Mouse (Mus musculus) heart, embryonic 15.5 days (tissue): ENCODE measurements at regions not wholly inside any gene's neighbourhood (a gene's known extent, or its start where the extent isn't known, plus 50 kb on each side); places are given as distances from the start of the nearest gene placed in this dataset.

Experiments used
- ATAC-seq: fragments of 200-750 bp; cut with Nextera tagmentation; replicated peaks from 2 replicates; pipeline ENCODE4 v1.8.0; 2017; ENCODE audit warnings: low read depth, moderate TSS enrichment; ENCODE audit not compliant: insufficient number of reproducible peaks, insufficient read depth, low FRiP score
- H3K27ac ChIP-seq: fragments of 300-500 bp; sonication (generic); 2 replicates; pipeline ENCODE4 v1.5.1; 2015; ENCODE audit warnings: mild to moderate bottlenecking, inconsistent platforms
- H3K27me3 ChIP-seq: fragments of 300-500 bp; sonication (generic); 2 replicates; pipeline ENCODE4 v1.6.1; 2015; ENCODE audit warnings: inconsistent platforms
- H3K36me3 ChIP-seq: fragments of 300-500 bp; sonication (generic); 2 replicates; pipeline ENCODE4 v1.6.1; 2015; ENCODE audit warnings: mild to moderate bottlenecking, inconsistent platforms
- H3K4me1 ChIP-seq: fragments of 300-500 bp; sonication (generic); replicated peaks from 2 replicates; pipeline ENCODE4 v1.6.1; 2015; ENCODE audit warnings: inconsistent platforms
- H3K4me2 ChIP-seq: fragments of 300-500 bp; sonication (generic); 2 replicates; pipeline ENCODE4 v1.6.1; 2015; ENCODE audit warnings: inconsistent platforms, mild to moderate bottlenecking, moderate library complexity
- H3K4me3 ChIP-seq: fragments of 300-500 bp; sonication (generic); 2 replicates; pipeline ENCODE4 v1.5.1; 2015; ENCODE audit warnings: mild to moderate bottlenecking, inconsistent platforms
- H3K9ac ChIP-seq: fragments of 300-500 bp; sonication (generic); 2 replicates; pipeline ENCODE4 v1.6.1; 2015; ENCODE audit warnings: mild to moderate bottlenecking, inconsistent platforms
- H3K9me3 ChIP-seq: fragments of 300-500 bp; sonication (generic); replicated peaks from 2 replicates; pipeline ENCODE4 v1.6.1; 2016; ENCODE audit warnings: inconsistent platforms
- WGBS: fragments of 180-500 bp; shearing (Covaris S2); methylation state at CpG from one replicate; pipeline ENCODE4 v1.1.7; 2015; ENCODE audit warnings: mixed read lengths; 5-methylcytosine and 5-hydroxymethylcytosine counted together

- H3K27me3 ChIP-seq: no peaks in the 10 kb centered on the region
- no peak for ATAC-seq
- peaks cover 5% of the 10 kb centered on the region; the same call in 1 of the 2 replicates for H3K4me1 ChIP-seq
- H3K9me3 ChIP-seq: no peaks in the 10 kb centered on the region
- H3K36me3 ChIP-seq: no peaks in the 10 kb centered on the region
- peak overlapping the region; percentile 34; the same call in 1 of the 2 replicates for H3K4me2 ChIP-seq
- H3K9ac ChIP-seq: no peak overlapping the region
- no peak overlapping the region for H3K27ac ChIP-seq
- 37% methylated on average over 12 of the region's 12 CpGs for WGBS
- no peak overlapping the region for H3K4me3 ChIP-seq
Observed at GRCm38 (mm10) chr2:72849441-72850192, 130.6 kb downstream of the Sp3 start.

GRCm38 (mm10) chr2:72852509-72852908, 127.7 kb downstream of the Sp3 start:
- Histone ChIP-seq H3K4me1 (peaks cover 16% of the 10 kb centered on the region), H3K4me3 (no peak overlapping the region), H3K27ac (no peak overlapping the region), H3K36me3 (no peaks in the 10 kb centered on the region), H3K9me3 (no peaks in the 10 kb centered on the region), H3K4me2 (no peak overlapping the region), H3K9ac (no peak overlapping the region), H3K27me3 (no peaks in the 10 kb centered on the region)
- 71% methylated on average over 4 of the region's 4 CpGs for WGBS
- no peak for ATAC-seq

- 57% methylated on average over 11 of the region's 11 CpGs for WGBS
- H3K27me3 ChIP-seq: no peaks in the 10 kb centered on the region
- no peaks in the 10 kb centered on the region for H3K36me3 ChIP-seq
- no peak overlapping the region for H3K9ac ChIP-seq
- no peak overlapping the region for H3K4me2 ChIP-seq
- no peaks in the 10 kb centered on the region for H3K9me3 ChIP-seq
- ATAC-seq: no peak
- H3K4me1 ChIP-seq: peaks cover 11% of the 10 kb centered on the region; the same call in 1 of the 2 replicates
- H3K27ac ChIP-seq: no peak overlapping the region
- H3K4me3 ChIP-seq: no peak overlapping the region
Observed at GRCm38 (mm10) chr2:72855276-72855970, 124.8 kb downstream of the Sp3 start.

- H3K9ac ChIP-seq: no peak overlapping the region
- H3K36me3 ChIP-seq: no peaks in the 10 kb centered on the region
- H3K4me3 ChIP-seq: no peak overlapping the region
- WGBS: 83% methylated on average over 13 of the region's 13 CpGs
- no peak for ATAC-seq
- no peaks in the 10 kb centered on the region for H3K9me3 ChIP-seq
- H3K27me3 ChIP-seq: no peaks in the 10 kb centered on the region
- H3K4me2 ChIP-seq: no peak overlapping the region
- H3K27ac ChIP-seq: no peak overlapping the region
- peaks cover 11% of the 10 kb centered on the region; the same call in 1 of the 2 replicates for H3K4me1 ChIP-seq
Observed at GRCm38 (mm10) chr2:72855971-72856755, 124.1 kb downstream of the Sp3 start.

GRCm38 (mm10) chr2:72857377-72857776, 122.9 kb downstream of the Sp3 start:
- Histone ChIP-seq H3K36me3 (no peaks in the 10 kb centered on the region), H3K4me1 (peaks cover 11% of the 10 kb centered on the region; the same call in 1 of the 2 replicates), H3K9me3 (no peaks in the 10 kb centered on the region), H3K4me3 (no peak overlapping the region), H3K27me3 (no peaks in the 10 kb centered on the region), H3K4me2 (no peak overlapping the region), H3K9ac (no peak overlapping the region), H3K27ac (no peak overlapping the region)
- ATAC-seq: no peak
- WGBS: 87% methylated on average over 5 of the region's 5 CpGs

- ATAC-seq: no peak
Observed at GRCm38 (mm10) chr2:72865462-72866365, 114.5 kb downstream of the Sp3 start.

GRCm38 (mm10) chr2:72866366-72866688, 113.9 kb downstream of the Sp3 start:
- H3K4me2 ChIP-seq: no peak overlapping the region
- WGBS: 61% methylated on average over 2 of the region's 2 CpGs
- no peaks in the 10 kb centered on the region for H3K9me3 ChIP-seq
- no peak for ATAC-seq
- no peak overlapping the region for H3K9ac ChIP-seq
- no peaks in the 10 kb centered on the region for H3K36me3 ChIP-seq
- H3K27ac ChIP-seq: no peak overlapping the region
- H3K4me3 ChIP-seq: no peak overlapping the region
- H3K27me3 ChIP-seq: no peaks in the 10 kb centered on the region
- H3K4me1 ChIP-seq: no peaks in the 10 kb centered on the region; the same call in 1 of the 2 replicates

More at GRCm38 (mm10) chr2:72865462-72866365, 114.5 kb downstream of the Sp3 start:
- H3K27me3 ChIP-seq: no peaks in the 10 kb centered on the region
- WGBS: 59% methylated on average over 19 of the region's 19 CpGs
- H3K4me3 ChIP-seq: no peak overlapping the region
- H3K36me3 ChIP-seq: no peaks in the 10 kb centered on the region
- H3K4me1 ChIP-seq: no peaks in the 10 kb centered on the region; the same call in 1 of the 2 replicates
- H3K9me3 ChIP-seq: no peaks in the 10 kb centered on the region
- H3K9ac ChIP-seq: no peak overlapping the region
- H3K4me2 ChIP-seq: no peak overlapping the region
- H3K27ac ChIP-seq: no peak overlapping the region

GRCm38 (mm10) chr2:72868173-72868572, 112.1 kb downstream of the Sp3 start:
- H3K27me3 ChIP-seq: no peaks in the 10 kb centered on the region
- ATAC-seq: no peak
- no peak overlapping the region for H3K4me2 ChIP-seq
- H3K4me3 ChIP-seq: no peak overlapping the region
- no peak overlapping the region for H3K27ac ChIP-seq
- no peak overlapping the region for H3K9ac ChIP-seq
- H3K9me3 ChIP-seq: no peaks in the 10 kb centered on the region
- 91% methylated on average over 3 of the region's 3 CpGs for WGBS
- no peaks in the 10 kb centered on the region for H3K36me3 ChIP-seq
- no peaks in the 10 kb centered on the region; the same call in 1 of the 2 replicates for H3K4me1 ChIP-seq

- Histone ChIP-seq H3K9ac (no peak overlapping the region), H3K36me3 (no peaks in the 10 kb centered on the region), H3K9me3 (no peaks in the 10 kb centered on the region), H3K27ac (no peak overlapping the region), H3K4me1 (no peaks in the 10 kb centered on the region), H3K27me3 (no peaks in the 10 kb centered on the region), H3K4me2 (no peak overlapping the region), H3K4me3 (no peak overlapping the region)
- no peak for ATAC-seq
- WGBS: 81% methylated on average over 5 of the region's 5 CpGs
Observed at GRCm38 (mm10) chr2:72871836-72872235, 108.4 kb downstream of the Sp3 start.

- H3K27me3 ChIP-seq: no peaks in the 10 kb centered on the region
- H3K27ac ChIP-seq: no peak overlapping the region
- H3K9ac ChIP-seq: no peak overlapping the region
- H3K9me3 ChIP-seq: no peaks in the 10 kb centered on the region
- WGBS: 72% methylated on average over 10 of the region's 10 CpGs
- no peak overlapping the region for H3K4me3 ChIP-seq
- H3K36me3 ChIP-seq: no peaks in the 10 kb centered on the region
- H3K4me2 ChIP-seq: no peak overlapping the region
- no peak for ATAC-seq
- no peaks in the 10 kb centered on the region for H3K4me1 ChIP-seq
Observed at GRCm38 (mm10) chr2:72873948-72874347, 106.3 kb downstream of the Sp3 start.
